Mouse (Mus musculus) G1E (cell line): ENCODE results near the gene Pde2a. TPM values are rescaled to one million over a fixed set of nuclear protein-coding genes. Genes with fewer than 3 reads are reported as not detected.

Experiments
- ATAC-seq: 2 replicates; pipeline ENCODE4 v1.8.0; 2016; ENCODE audit warnings: mild to moderate bottlenecking; ENCODE audit not compliant: insufficient number of reproducible peaks, poor library complexity, low FRiP score, severe bottlenecking; ENCODE audit errors: extremely low read depth
- DNase-seq: peaks from one replicate; pipeline ENCODE4 v3.0.0; 2012; ENCODE audit warnings: low spot score
- H3K27me3 ChIP-seq: 2 replicates; pipeline ENCODE4 v1.6.1; 2012; ENCODE audit warnings: mild to moderate bottlenecking, low read length, inconsistent platforms; ENCODE audit not compliant: insufficient read depth
- H3K36me3 ChIP-seq: replicated peaks from 2 replicates; pipeline ENCODE3; 2012; ENCODE audit warnings: mild to moderate bottlenecking, inconsistent platforms
- H3K4me1 ChIP-seq: 2 replicates; pipeline ENCODE4 v1.6.1; 2012; ENCODE audit warnings: low read depth, low read length, inconsistent platforms, mixed read lengths; ENCODE audit not compliant: insufficient read depth
- H3K4me3 ChIP-seq: 2 replicates; pipeline ENCODE4 v1.5.1; 2012; ENCODE audit warnings: low read depth, mild to moderate bottlenecking, inconsistent platforms, low read length, moderate library complexity, mixed read lengths
- H3K9me3 ChIP-seq: replicated peaks from 2 replicates; pipeline ENCODE4 v1.6.1; 2012; ENCODE audit warnings: inconsistent platforms
- CTCF ChIP-seq: IDR thresholded peaks from 2 replicates; pipeline ENCODE4 v1.5.1; 2012; ENCODE audit warnings: low read depth, low read length, inconsistent platforms, mixed read lengths
- GATA1 ChIP-seq: IDR thresholded peaks from 2 replicates; pipeline ENCODE4 v1.6.1; 2012; ENCODE audit warnings: borderline replicate concordance, low read length, inconsistent platforms, mixed read lengths
- GATA2 ChIP-seq: IDR thresholded peaks from 2 replicates; pipeline ENCODE4 v1.6.1; 2012; ENCODE audit warnings: low read depth, low read length, inconsistent platforms, borderline replicate concordance
- POLR2AphosphoS5 ChIP-seq: IDR thresholded peaks from 2 replicates; pipeline ENCODE4 v1.6.1; 2012; ENCODE audit warnings: low read depth, low read length, inconsistent platforms; ENCODE audit not compliant: insufficient replicate concordance
- TAL1 ChIP-seq: conservative IDR thresholded peaks from 2 replicates; pipeline ENCODE4 v1.6.1; 2012; ENCODE audit warnings: low read depth, low read length, inconsistent platforms, mixed read lengths
- polyA plus RNA-seq: library from polyadenylated mRNA; stranded (reverse); fragments of >175 nt; gene quantifications from 2 replicates; pipeline ENCODE4 v1.2.3, GENCODE M21; 2012
- total RNA-seq, 2 experiments: library from RNA; stranded (forward) in 1 of 2; stranded (reverse) in 1 of 2; fragments of 200-1000 nt in 1 of 2; fragments of >200 nt in 1 of 2; fragmentation: Nextera tagmentation in 1 of 2; gene quantifications; 2 replicates each; pipeline ENCODE4 v1.2.3; 2014 to 2017

Gene Pde2a
- total and polyA plus RNA-seq, 3 experiments: 0.55 TPM; not detected in 2

DNA sequence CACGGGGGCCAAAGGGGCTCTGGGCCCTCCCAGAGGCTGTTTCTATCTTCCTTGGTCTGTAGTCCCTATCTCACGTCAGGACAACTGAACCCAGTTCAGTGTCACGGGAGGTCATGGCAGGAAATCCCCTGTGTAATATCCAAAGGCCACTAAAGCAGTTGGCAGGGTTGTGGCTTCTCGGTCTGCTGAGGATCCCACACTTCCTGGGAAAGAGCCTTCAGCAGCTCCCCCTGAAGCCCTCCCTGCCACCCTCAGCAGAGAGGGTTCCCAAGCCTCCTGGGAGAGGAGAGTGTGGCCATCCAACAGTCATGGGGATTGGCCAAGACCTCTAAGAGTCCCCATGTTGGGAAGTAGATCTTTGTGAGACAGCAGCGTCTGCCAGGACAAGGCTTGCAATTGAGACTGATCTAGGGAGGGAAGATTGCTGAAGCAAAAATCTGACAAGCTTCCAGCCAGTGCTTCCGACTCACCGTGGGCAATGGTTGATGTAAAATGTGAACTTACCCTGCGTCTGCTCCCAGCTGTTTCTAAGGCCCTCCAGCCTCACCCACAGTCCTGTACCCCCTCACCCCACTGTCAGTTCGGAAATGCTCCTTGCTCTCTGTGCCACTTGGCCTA lies 62.1 kb downstream of the Pde2a start:
- Histone ChIP-seq H3K4me3 (no peak overlapping the region), H3K4me1 (no peaks in the 10 kb centered on the region), H3K36me3 (no peaks in the 10 kb centered on the region), H3K9me3 (no peaks in the 10 kb centered on the region), H3K27me3 (no peaks in the 10 kb centered on the region; the same call in 1 of the 2 replicates)
- no peak for TF ChIP-seq POLR2AphosphoS5
- TF ChIP-seq GATA2: no peak
- TF ChIP-seq GATA1: no peak
- no peak for TF ChIP-seq TAL1
- no peak for TF ChIP-seq CTCF
- DNase-seq (no peak), ATAC-seq (no peak)

DNA sequence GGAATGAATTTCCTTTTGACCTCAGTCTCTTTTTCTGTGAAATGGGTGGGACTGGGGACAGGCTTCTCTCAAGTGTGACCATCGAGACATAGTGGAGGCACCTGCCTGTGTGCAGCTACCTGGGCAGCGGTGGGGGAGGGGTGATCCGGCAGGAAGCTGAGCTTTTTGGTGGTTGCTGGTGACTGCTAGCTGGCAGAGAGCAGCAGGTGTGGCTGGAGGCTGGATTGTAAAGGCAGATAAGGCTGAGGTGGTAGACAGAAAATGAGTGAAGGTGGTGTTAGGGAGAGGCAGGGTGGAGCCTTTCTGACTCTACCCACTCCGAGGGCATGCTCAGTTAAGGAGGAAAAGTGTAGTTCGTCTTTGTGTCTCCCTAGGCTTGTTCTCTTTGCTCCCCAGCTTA lies 65.6 kb downstream of the Pde2a start:
- DNase-seq (no peak), ATAC-seq (no peak)
- H3K9me3 ChIP-seq: no peaks in the 10 kb centered on the region
- no peak overlapping the region for H3K4me3 ChIP-seq
- H3K36me3 ChIP-seq: no peaks in the 10 kb centered on the region
- TF ChIP-seq GATA1 (no peak), POLR2AphosphoS5 (no peak), TAL1 (no peak), GATA2 (no peak), CTCF (no peak)
- no peaks in the 10 kb centered on the region; the same call in 1 of the 2 replicates for H3K27me3 ChIP-seq
- H3K4me1 ChIP-seq: no peaks in the 10 kb centered on the region

DNA sequence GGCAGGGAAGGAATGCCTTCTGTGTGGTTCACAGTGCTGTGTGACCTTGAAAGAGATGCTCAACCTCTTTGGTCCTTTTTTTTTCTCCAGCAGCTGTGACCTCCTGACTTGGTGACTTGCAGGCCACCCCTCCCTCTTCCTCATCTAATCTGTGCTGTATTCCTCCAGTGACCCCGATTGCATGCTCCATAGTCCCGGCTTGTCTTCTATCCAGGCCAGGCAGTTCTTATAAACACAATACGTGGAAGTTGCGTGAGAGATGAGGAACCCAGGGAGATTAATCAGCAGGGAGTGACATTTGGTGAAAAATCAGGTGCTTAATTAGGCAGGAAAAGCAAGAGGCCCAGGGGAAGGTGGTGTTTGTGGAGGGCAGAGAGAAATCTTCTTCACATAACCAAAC lies 69.5 kb downstream of the Pde2a start:
- DNase-seq (no peak), ATAC-seq (no peak)
- no peaks in the 10 kb centered on the region for H3K9me3 ChIP-seq
- no peak overlapping the region for H3K4me3 ChIP-seq
- no peaks in the 10 kb centered on the region for H3K27me3 ChIP-seq
- H3K4me1 ChIP-seq: no peaks in the 10 kb centered on the region
- TF ChIP-seq GATA1: no peak
- no peak for TF ChIP-seq CTCF
- TF ChIP-seq GATA2: no peak
- no peak for TF ChIP-seq POLR2AphosphoS5
- H3K36me3 ChIP-seq: no peaks in the 10 kb centered on the region

DNA sequence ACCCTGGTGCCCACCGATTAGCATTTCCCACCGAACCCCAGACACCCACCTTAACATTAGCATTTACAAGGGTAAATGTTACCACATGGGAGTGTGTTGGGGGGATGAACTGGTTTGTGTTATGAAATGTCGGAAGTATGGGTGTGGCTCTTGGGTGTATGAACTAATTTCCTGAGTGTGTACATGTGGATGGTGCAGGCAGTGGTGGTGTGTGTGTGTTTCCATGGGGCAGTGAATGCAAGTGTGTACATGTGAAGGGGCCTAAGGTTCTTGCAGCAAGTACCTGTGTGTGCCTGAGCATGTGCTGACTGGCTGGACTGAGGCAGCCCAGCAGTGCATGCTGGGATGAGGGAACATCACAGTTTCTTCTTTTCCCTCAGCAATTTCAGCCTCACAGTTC lies 76.9 kb downstream of the Pde2a start:
- ATAC-seq (no peak), DNase-seq (no peak)
- Histone ChIP-seq H3K9me3 (no peaks in the 10 kb centered on the region), H3K27me3 (peaks cover 8% of the 10 kb centered on the region; the same call in 1 of the 2 replicates), H3K36me3 (no peaks in the 10 kb centered on the region), H3K4me3 (no peak overlapping the region), H3K4me1 (no peaks in the 10 kb centered on the region)
- TF ChIP-seq CTCF (no peak), POLR2AphosphoS5 (no peak), GATA1 (no peak), GATA2 (no peak), TAL1 (no peak)

DNA sequence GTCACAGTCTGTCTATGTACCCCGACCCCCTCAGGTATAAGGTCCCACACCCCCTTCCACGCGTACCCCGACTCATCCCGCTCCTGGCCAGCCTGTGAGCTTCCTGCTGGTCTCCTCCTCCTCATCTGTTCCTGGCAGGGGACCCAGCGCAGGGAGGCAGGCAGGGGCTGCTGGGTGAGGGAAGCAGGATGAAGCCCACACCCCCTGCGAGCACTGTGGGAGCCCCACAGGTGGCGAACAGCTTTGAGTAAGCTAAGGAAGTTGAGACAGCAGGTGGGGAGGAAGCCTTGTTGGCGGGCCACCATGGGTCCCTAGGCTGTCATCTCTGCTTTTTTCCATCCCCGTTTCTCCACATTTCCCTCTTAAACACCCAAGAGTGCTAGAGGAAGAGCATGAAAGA lies 77.8 kb downstream of the Pde2a start:
- H3K36me3 ChIP-seq: no peaks in the 10 kb centered on the region
- H3K4me3 ChIP-seq: no peak overlapping the region
- DNase-seq (no peak), ATAC-seq (no peak)
- no peaks in the 10 kb centered on the region for H3K4me1 ChIP-seq
- TF ChIP-seq POLR2AphosphoS5 (no peak), CTCF (no peak), GATA1 (no peak), TAL1 (no peak), GATA2 (no peak)
- H3K27me3 ChIP-seq: peaks cover 8% of the 10 kb centered on the region; the same call in 1 of the 2 replicates
- no peaks in the 10 kb centered on the region for H3K9me3 ChIP-seq

- H3K27me3 ChIP-seq: peaks cover 8% of the 10 kb centered on the region; the same call in 1 of the 2 replicates
- no peak for ATAC-seq
- H3K36me3 ChIP-seq: no peaks in the 10 kb centered on the region
- no peaks in the 10 kb centered on the region for H3K4me1 ChIP-seq
- DNase-seq: no peak
- TF ChIP-seq GATA1: no peak
- no peak overlapping the region for H3K4me3 ChIP-seq
- H3K9me3 ChIP-seq: no peaks in the 10 kb centered on the region
These were observed 78.2 kb downstream of the Pde2a start for GRCm38 (mm10) chr7:101499701-101500100.

DNA sequence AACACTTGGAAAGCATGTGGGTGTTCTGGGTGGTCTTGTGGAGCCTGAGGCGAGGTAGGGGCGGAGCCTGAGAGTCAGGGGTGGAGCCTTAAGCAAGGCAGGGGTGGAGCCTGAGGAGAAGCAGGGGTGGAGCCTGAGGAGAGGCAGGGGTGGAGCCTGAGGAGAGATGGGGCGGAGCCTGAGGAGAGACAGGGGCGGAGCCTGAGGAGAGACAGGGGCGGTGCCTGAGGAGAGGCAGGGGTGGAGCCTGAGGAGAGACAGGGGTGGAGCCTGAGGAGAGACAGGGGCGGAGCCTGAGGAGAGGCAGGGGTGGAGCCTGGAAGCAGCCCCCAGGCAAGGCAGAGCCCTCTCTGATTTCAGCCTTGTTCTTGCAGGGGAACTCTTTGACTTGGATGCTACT lies 79.7 kb downstream of the Pde2a start:
- Histone ChIP-seq H3K4me3 (no peak overlapping the region), H3K27me3 (peaks cover 11% of the 10 kb centered on the region; the same call in 1 of the 2 replicates), H3K36me3 (no peaks in the 10 kb centered on the region), H3K9me3 (no peaks in the 10 kb centered on the region), H3K4me1 (no peaks in the 10 kb centered on the region)
- TF ChIP-seq TAL1 (no peak), GATA2 (no peak), CTCF (no peak), POLR2AphosphoS5 (no peak), GATA1 (no peak)
- DNase-seq (no peak), ATAC-seq (no peak)
